Mouse (Mus musculus) limb, embryonic 10.5 days (tissue): ENCODE results near the gene Gap43. TPM values are rescaled to one million over a fixed set of nuclear protein-coding genes. Genes with fewer than 3 reads are reported as not detected.
"Not testable (repeated sequence)": the region's sequence is repeated elsewhere in the genome, so short reads cannot be mapped to it uniquely, and the experiment has no call there.

ENCODE experiments used
- DNase-seq: peaks from one replicate; pipeline ENCODE4 v3.0.0-alpha.2; 2017; ENCODE audit warnings: low spot score
- H3K27ac ChIP-seq: fragments of 300-500 bp; sonication (generic); 2 replicates; pipeline ENCODE4 v1.5.1; 2016; ENCODE audit warnings: mild to moderate bottlenecking
- H3K27me3 ChIP-seq: fragments of 300-500 bp; sonication (generic); 2 replicates; pipeline ENCODE4 v1.6.1; 2016; ENCODE audit warnings: low read depth, mild to moderate bottlenecking; ENCODE audit not compliant: poor library complexity, severe bottlenecking
- H3K36me3 ChIP-seq: fragments of 300-500 bp; sonication (generic); 2 replicates; pipeline ENCODE4 v1.6.1; 2016; ENCODE audit warnings: mild to moderate bottlenecking, moderate library complexity
- H3K4me1 ChIP-seq: fragments of 300-500 bp; sonication (generic); 2 replicates; pipeline ENCODE4 v1.6.1; 2016
- H3K4me3 ChIP-seq: fragments of 300-500 bp; sonication (generic); 2 replicates; pipeline ENCODE4 v1.5.1; 2016; ENCODE audit warnings: mild to moderate bottlenecking, moderate library complexity
- H3K9me3 ChIP-seq: fragments of 300-500 bp; sonication (generic); replicated peaks from 2 replicates; pipeline ENCODE4 v1.6.1; 2016; ENCODE audit warnings: mild to moderate bottlenecking
- WGBS: fragments of 180-500 bp; shearing (Covaris S2); methylation state at CpG from one replicate; pipeline ENCODE4 v1.1.7; 2016; 5-methylcytosine and 5-hydroxymethylcytosine counted together
- microRNA-seq: library from miRNA; unstranded; fragments of <30 nt; microRNA quantifications from one replicate; pipeline ENCODE4, GENCODE M21; 2017
- polyA plus RNA-seq: library from polyadenylated mRNA; unstranded; fragments of >200 nt; fragmentation: Nextera tagmentation; extraction: Ambion mirVana; gene quantifications from 2 replicates; pipeline ENCODE4 v1.2.1, GENCODE M21; 2016

Gap43 gene
- polyA plus RNA-seq, 1 experiment from 2014 or later = 40.6 TPM

- DNase-seq, H3K9me3 ChIP-seq, H3K36me3 ChIP-seq, H3K27ac ChIP-seq, H3K27me3 ChIP-seq, H3K4me3 ChIP-seq, H3K4me1 ChIP-seq: not testable (repeated sequence)
- whole genome bisulfite sequencing = 86% methylated on average over 3 of the region's 3 CpGs
Measured at GRCm38 (mm10) chr16:42244121-42244520, 96.3 kb downstream of the Gap43 start.

DNA sequence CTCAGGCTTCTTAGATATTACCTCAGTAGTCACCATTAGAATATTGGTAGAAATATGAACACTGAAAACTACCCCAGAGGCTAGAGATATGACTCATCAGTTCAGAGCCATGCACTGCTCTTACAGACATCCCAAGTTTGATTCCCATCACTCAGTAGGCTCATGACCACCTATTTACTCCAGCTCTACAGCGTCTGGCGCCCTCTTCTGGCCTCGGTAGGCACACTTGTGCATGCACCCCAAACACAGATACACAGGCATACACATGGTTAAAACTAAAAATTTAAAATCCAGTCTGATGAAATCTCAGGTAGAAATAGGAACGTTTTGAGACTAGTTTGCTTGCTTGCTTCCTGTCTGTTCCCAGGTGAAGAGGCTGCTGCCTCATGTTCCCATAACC is 109.1 kb downstream of the Gap43 start:
- WGBS = 69% methylated on average over 4 of the region's 4 CpGs

More for the DNA sequence above, 109.1 kb downstream of the Gap43 start:
- DNase-seq = no peak
- Histone ChIP-seq H3K27ac (no peak overlapping the region), H3K4me3 (no peak overlapping the region), H3K9me3 (no peaks in the 10 kb centered on the region; the same call in 1 of the 2 replicates), H3K27me3 (no peaks in the 10 kb centered on the region), H3K36me3 (no peaks in the 10 kb centered on the region), H3K4me1 (no peaks in the 10 kb centered on the region)

Small RNA genes lying within 50 kb of the gene (microRNA-seq; reads per million reads assigned to microRNA genes)
- gene Mir6540 = 56.0 reads per million, percentile 42 among the genes with 10 or more reads in this experiment
